8 mouse cellular contexts compared by ENCODE assay signal in the genomic region with DNA sequence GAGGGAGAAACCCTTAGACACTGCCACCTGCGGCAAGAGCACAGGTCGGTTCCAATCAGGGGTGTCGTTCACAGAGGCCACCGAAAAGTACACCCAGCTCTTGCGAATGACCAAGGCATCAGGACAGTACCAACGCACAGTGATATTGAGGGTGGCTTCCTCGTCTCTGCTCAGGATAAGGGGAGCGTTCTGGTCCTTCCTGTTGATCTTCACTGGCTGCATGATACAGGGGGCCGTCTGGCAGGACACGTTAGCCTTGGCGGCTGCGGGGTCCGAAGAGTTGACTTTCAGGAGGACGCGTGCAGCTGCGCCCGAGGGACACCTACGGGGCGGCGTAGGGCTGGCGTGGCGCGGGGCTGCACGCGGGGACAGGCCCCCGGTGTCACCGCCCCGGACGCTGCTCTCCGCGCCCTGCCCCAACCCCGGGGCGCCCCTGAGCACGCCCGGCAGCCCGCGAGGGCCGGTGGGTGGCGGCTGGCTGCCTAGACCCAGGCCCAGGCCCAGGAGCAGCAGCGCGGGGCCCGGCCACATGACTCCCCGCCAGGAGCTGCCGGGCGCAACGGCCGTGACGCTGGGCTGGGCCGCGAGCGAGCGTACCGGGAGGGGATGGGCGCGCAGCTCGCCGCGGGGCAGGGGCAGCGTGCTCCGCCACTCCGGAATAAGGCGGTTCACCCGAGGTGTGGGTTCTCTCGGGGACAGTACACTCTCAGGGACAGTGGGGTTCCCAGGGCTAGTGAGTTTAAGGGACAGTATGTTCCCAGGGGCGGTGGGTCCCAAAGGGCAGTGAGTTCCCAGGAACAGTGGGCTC. TPM values are rescaled to one million over a fixed set of nuclear protein-coding genes. Genes with fewer than 3 reads are reported as not detected.
DNase-seq lines count a peak whose midpoint lies in the region; ATAC-seq lines count a peak whose summit lies in the region.

A gene (minus strand): TSS at position 532 of the 808 bp plus-strand sequence.

- peaks cover 22% of the 10 kb centered on the region for H3K27me3 ChIP-seq in lung, embryonic 15.5 days
- peaks cover 14% of the 10 kb centered on the region for H3K27me3 ChIP-seq in forebrain, embryonic 11.5 days (ENCODE audit: control insufficient read depth, insufficient read depth, low read length)
- peaks cover 12% of the 10 kb centered on the region for H3K27me3 ChIP-seq in hindbrain, embryonic 11.5 days (ENCODE audit: control insufficient read depth, insufficient read depth, low read length)
- H3K27me3 ChIP-seq in limb, embryonic 15.5 days, result peaks cover 12% of the 10 kb centered on the region; the same call in 1 of the 2 replicates
- H3K27me3 ChIP-seq in neural tube, embryonic 11.5 days (ENCODE audit: control insufficient read depth, insufficient read depth, low read length), result peaks cover 10% of the 10 kb centered on the region; the same call in 1 of the 2 replicates

- H3K9ac ChIP-seq in lung, embryonic 15.5 days, result peak within 1 kb of the TSS; percentile 52
- H3K9ac ChIP-seq in forebrain, embryonic 11.5 days (ENCODE audit: low read length), result peak within 1 kb of the TSS; percentile 63
- H3K9ac ChIP-seq in hindbrain, embryonic 11.5 days (ENCODE audit: low read depth, low read length), result peak within 1 kb of the TSS; percentile 66
- H3K9ac ChIP-seq in limb, embryonic 15.5 days, result peak within 1 kb of the TSS; percentile 64
- peak within 1 kb of the TSS; percentile 78 for H3K9ac ChIP-seq in neural tube, embryonic 11.5 days (ENCODE audit: low read length)

- peak within 1 kb of the TSS; percentile 98 for H3K4me2 ChIP-seq in lung, embryonic 15.5 days
- H3K4me2 ChIP-seq in forebrain, embryonic 11.5 days (ENCODE audit: low read depth, low read length, severe bottlenecking), result peak within 1 kb of the TSS; percentile 96
- peak within 1 kb of the TSS; percentile 90 for H3K4me2 ChIP-seq in hindbrain, embryonic 11.5 days (replicated peaks; ENCODE audit: low read depth, low read length)
- peak within 1 kb of the TSS; percentile 93 for H3K4me2 ChIP-seq in limb, embryonic 15.5 days
- peak within 1 kb of the TSS; percentile 92 for H3K4me2 ChIP-seq in neural tube, embryonic 11.5 days (ENCODE audit: low read depth)

- H3K9me3 ChIP-seq in lung, embryonic 15.5 days, result no peaks in the 10 kb centered on the region; the same call in 1 of the 2 replicates
- no peaks in the 10 kb centered on the region for H3K9me3 ChIP-seq in forebrain, embryonic 11.5 days (ENCODE audit: control insufficient read depth, low read length)
- H3K9me3 ChIP-seq in hindbrain, embryonic 11.5 days (ENCODE audit: control insufficient read depth, low read length), result no peaks in the 10 kb centered on the region
- no peaks in the 10 kb centered on the region; the same call in 1 of the 2 replicates for H3K9me3 ChIP-seq in limb, embryonic 15.5 days
- H3K9me3 ChIP-seq in neural tube, embryonic 11.5 days (ENCODE audit: control insufficient read depth, low read length), result no peaks in the 10 kb centered on the region

- ATAC-seq in lung, embryonic 15.5 days (ENCODE audit: borderline replicate concordance, extremely low read depth, low FRiP score, low TSS enrichment), result peak; percentile 78
- peak; percentile 53 for ATAC-seq in forebrain, embryonic 11.5 days (replicated peaks; ENCODE audit: low FRiP score)
- 0 out of 2 replicates have a peak, but pooled peaks have one; percentile 45 for ATAC-seq in hindbrain, embryonic 11.5 days (ENCODE audit: low FRiP score)
- ATAC-seq in limb, embryonic 15.5 days (ENCODE audit: insufficient number of reproducible peaks, low FRiP score, low TSS enrichment, low read depth), result peak; percentile 61
- peak; percentile 61 for ATAC-seq in neural tube, embryonic 11.5 days (ENCODE audit: insufficient read depth, low FRiP score, low TSS enrichment)
- no peak for ATAC-seq in monocyte, adult 5-6 weeks (replicated peaks; ENCODE audit: insufficient number of reproducible peaks, low FRiP score, low TSS enrichment, poor library complexity, severe bottlenecking)

- no peak within 1 kb of the TSS for H3K27ac ChIP-seq in lung, embryonic 15.5 days
- H3K27ac ChIP-seq in forebrain, embryonic 11.5 days (ENCODE audit: low read depth, low read length), result no peak within 1 kb of the TSS
- H3K27ac ChIP-seq in hindbrain, embryonic 11.5 days (ENCODE audit: low read depth, low read length), result no peak within 1 kb of the TSS
- no peak within 1 kb of the TSS for H3K27ac ChIP-seq in limb, embryonic 15.5 days
- H3K27ac ChIP-seq in neural tube, embryonic 11.5 days (ENCODE audit: low read depth, low read length), result no peak within 1 kb of the TSS

- 2% methylated on average over 65 of the region's 65 CpGs for WGBS in lung, embryonic 15.5 days
- 2% methylated on average over 47 of the region's 65 CpGs for WGBS in forebrain, embryonic 11.5 days
- WGBS in hindbrain, embryonic 11.5 days, result 2% methylated on average over 56 of the region's 65 CpGs
- 1% methylated on average over 65 of the region's 65 CpGs for WGBS in limb, embryonic 15.5 days
- 2% methylated on average over 61 of the region's 65 CpGs for WGBS in neural tube, embryonic 11.5 days

- H3K36me3 ChIP-seq in lung, embryonic 15.5 days, result 0 out of 2 replicates have a peak, but pooled peaks cover 4% of the 10 kb centered on the region
- no peaks in the 10 kb centered on the region for H3K36me3 ChIP-seq in forebrain, embryonic 11.5 days (ENCODE audit: control insufficient read depth, insufficient read depth, low read length)
- H3K36me3 ChIP-seq in hindbrain, embryonic 11.5 days (ENCODE audit: control insufficient read depth, insufficient read depth, low read length), result no peaks in the 10 kb centered on the region
- H3K36me3 ChIP-seq in limb, embryonic 15.5 days, result no peaks in the 10 kb centered on the region
- no peaks in the 10 kb centered on the region for H3K36me3 ChIP-seq in neural tube, embryonic 11.5 days (ENCODE audit: control insufficient read depth, insufficient read depth, low read length)

- peaks cover 10% of the 10 kb centered on the region; the same call in 1 of the 2 replicates for H3K4me1 ChIP-seq in lung, embryonic 15.5 days
- peaks cover 5% of the 10 kb centered on the region; the same call in 1 of the 2 replicates for H3K4me1 ChIP-seq in forebrain, embryonic 11.5 days (replicated peaks; ENCODE audit: control insufficient read depth, insufficient read depth, low read length)
- H3K4me1 ChIP-seq in hindbrain, embryonic 11.5 days (replicated peaks; ENCODE audit: control insufficient read depth, insufficient read depth, low read length), result no peaks in the 10 kb centered on the region
- H3K4me1 ChIP-seq in limb, embryonic 15.5 days, result peaks cover 13% of the 10 kb centered on the region
- 0 out of 2 replicates have a peak, but pooled peaks cover 3% of the 10 kb centered on the region for H3K4me1 ChIP-seq in neural tube, embryonic 11.5 days (ENCODE audit: control insufficient read depth, insufficient read depth, low read length)

- H3K4me3 ChIP-seq in lung, embryonic 15.5 days, result peak within 1 kb of the TSS; percentile 50
- H3K4me3 ChIP-seq in forebrain, embryonic 11.5 days (ENCODE audit: low read depth, low read length), result peak within 1 kb of the TSS; percentile 44
- H3K4me3 ChIP-seq in hindbrain, embryonic 11.5 days (ENCODE audit: low read depth, low read length), result peak within 1 kb of the TSS; percentile 46
- H3K4me3 ChIP-seq in limb, embryonic 15.5 days, result peak within 1 kb of the TSS; percentile 52
- H3K4me3 ChIP-seq in neural tube, embryonic 11.5 days (ENCODE audit: low read depth, low read length), result peak within 1 kb of the TSS; percentile 43

- no peak for DNase-seq in lung, postnatal 25 days (ENCODE audit: low spot score)
- peak; percentile 53 for DNase-seq in cerebellum, adult 11 months
- peak; percentile 63 for DNase-seq in forebrain, embryonic 11.5 days (ENCODE audit: low spot score)
- peak; percentile 62 for DNase-seq in hindbrain, embryonic 11.5 days (ENCODE audit: low spot score)
- peak; percentile 58 for DNase-seq in neural tube, embryonic 11.5 days (ENCODE audit: low spot score)

RNA-seq across cellular contexts. Expression of the gene that starts here (rescaled TPM):
- polyA plus RNA-seq in lung, embryonic 15.5 days (2015; fragmentation: Nextera tagmentation; extraction: Ambion mirVana), result 0.11 and 0.15 TPM in 2 replicates
- polyA plus RNA-seq in forebrain, embryonic 11.5 days (2014; fragmentation: Nextera tagmentation; extraction: Ambion mirVana), result 0.05 TPM in 1 of 2 replicates, not detected in the other
- polyA plus RNA-seq in hindbrain, embryonic 11.5 days (2014; fragmentation: Nextera tagmentation; extraction: Ambion mirVana), result 0.02 and 0.10 TPM in 2 replicates
- 0.14 and 0.24 TPM in 2 replicates for polyA plus RNA-seq in limb, embryonic 15.5 days (2015; fragmentation: Nextera tagmentation; extraction: Ambion mirVana)
- polyA plus RNA-seq in neural tube, embryonic 11.5 days (2014; fragmentation: Nextera tagmentation; extraction: Ambion mirVana), result 0.03 and 0.09 TPM in 2 replicates
- not detected in 3 replicates for total RNA-seq in monocyte, adult 5-6 weeks (2017)

Comparison
In these comparisons a context has a peak if more than half of its experiments do, and no peak if none do; other contexts are left out.
1. Peak in ATAC-seq, H3K4me3 ChIP-seq, H3K9ac ChIP-seq and H3K4me2 ChIP-seq in lung, embryonic 15.5 days; RNA of the gene not detected or under 1 TPM.
2. Peak in DNase-seq, ATAC-seq, H3K4me3 ChIP-seq, H3K9ac ChIP-seq and H3K4me2 ChIP-seq in forebrain, embryonic 11.5 days; RNA of the gene not detected or under 1 TPM.
3. Peak in DNase-seq, ATAC-seq, H3K4me3 ChIP-seq, H3K9ac ChIP-seq and H3K4me2 ChIP-seq in hindbrain, embryonic 11.5 days; RNA of the gene not detected or under 1 TPM.
4. Peak in ATAC-seq, H3K4me3 ChIP-seq, H3K9ac ChIP-seq and H3K4me2 ChIP-seq in limb, embryonic 15.5 days; RNA of the gene not detected or under 1 TPM.
5. Peak in DNase-seq, ATAC-seq, H3K4me3 ChIP-seq, H3K9ac ChIP-seq and H3K4me2 ChIP-seq in neural tube, embryonic 11.5 days; RNA of the gene not detected or under 1 TPM.